Mouse (Mus musculus): Measurements from ENCODE around the gene Synpo2. TPM values are rescaled to one million over a fixed set of nuclear protein-coding genes. Genes with fewer than 3 reads are reported as not detected.

Synpo2 gene
- polyA plus RNA-seq, 1 experiment from 2014 or later = 1.6 TPM

DNA sequence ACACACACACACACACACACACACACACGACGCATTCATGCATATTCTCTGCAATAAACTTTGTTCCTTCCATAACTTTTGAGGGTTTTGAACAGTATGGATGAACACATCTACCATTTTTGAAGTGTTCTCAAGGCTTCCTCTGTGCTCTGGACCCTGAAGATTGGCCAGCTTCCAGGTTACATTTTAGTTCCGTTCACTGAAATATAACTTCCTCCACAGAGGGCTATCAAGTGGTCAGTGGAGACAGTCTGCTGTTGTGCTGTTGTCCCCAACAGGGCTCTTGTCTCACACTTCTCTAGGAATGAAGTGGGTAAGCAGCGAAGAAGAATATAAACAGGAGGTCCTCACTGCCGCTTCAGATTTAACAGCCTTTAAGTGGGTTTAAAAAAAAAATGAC is 170.5 kb downstream of the Synpo2 start:
- 87% methylated on average over 5 of the region's 5 CpGs for WGBS
- no peak for ATAC-seq (ENCODE audit: low FRiP score)
- H3K36me3 ChIP-seq (replicated peaks) = no peaks in the 10 kb centered on the region
- H3K9ac ChIP-seq = no peak overlapping the region
- H3K27ac ChIP-seq = no peak overlapping the region
- H3K27me3 ChIP-seq = no peaks in the 10 kb centered on the region
- no peak overlapping the region for H3K4me3 ChIP-seq (replicated peaks)
- no peak overlapping the region for H3K4me2 ChIP-seq
- H3K9me3 ChIP-seq = no peaks in the 10 kb centered on the region
- peaks cover 4% of the 10 kb centered on the region for H3K4me1 ChIP-seq

DNA sequence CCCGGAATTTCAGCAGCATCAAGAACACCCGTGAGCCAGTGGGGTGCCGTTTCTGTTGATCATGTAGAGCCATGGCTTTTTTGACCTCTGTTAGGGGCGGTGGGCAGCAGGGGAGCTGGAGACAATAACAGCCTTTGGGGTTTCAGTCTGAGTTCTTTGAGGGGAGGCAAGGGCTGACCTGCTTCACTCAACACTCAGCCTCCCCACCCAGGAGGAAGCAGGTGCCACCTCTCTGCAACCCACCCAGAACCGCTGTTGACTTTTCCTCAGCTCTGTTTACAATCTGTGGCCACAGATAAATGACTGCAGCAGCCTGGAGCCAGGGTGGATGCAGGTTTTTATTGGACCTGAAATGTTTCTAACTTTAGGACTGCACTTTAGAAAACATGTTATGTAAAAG is 171.8 kb downstream of the Synpo2 start:
- H3K27ac ChIP-seq = no peak overlapping the region
- 13% methylated on average over 5 of the region's 5 CpGs for WGBS
- no peak overlapping the region for H3K9ac ChIP-seq
- no peak for ATAC-seq (ENCODE audit: low FRiP score)
- H3K4me2 ChIP-seq = no peak overlapping the region
- peaks cover 4% of the 10 kb centered on the region for H3K4me1 ChIP-seq
- H3K9me3 ChIP-seq = no peaks in the 10 kb centered on the region
- H3K4me3 ChIP-seq (replicated peaks) = no peak overlapping the region
- no peaks in the 10 kb centered on the region for H3K36me3 ChIP-seq (replicated peaks)
- H3K27me3 ChIP-seq = no peaks in the 10 kb centered on the region

DNA sequence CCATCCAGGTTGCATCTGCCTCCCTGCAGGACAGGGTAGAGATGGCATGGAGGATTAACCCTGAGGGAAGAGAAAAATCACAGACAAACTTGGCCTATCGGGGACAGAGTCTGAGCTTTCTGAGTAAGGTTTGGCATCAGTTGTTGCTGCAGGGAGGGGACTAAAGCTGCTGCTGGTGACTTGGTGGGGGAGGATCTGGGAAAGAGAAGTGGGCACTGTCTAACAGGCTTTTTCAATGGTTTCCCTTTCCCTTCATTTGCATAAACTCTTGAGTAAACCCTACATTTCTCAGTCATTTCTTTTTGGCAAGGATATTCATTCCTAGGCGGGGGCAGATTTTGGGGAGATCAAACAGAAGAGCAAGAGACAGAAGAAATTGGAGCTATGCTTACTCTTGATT is 174.0 kb downstream of the Synpo2 start:
- Histone ChIP-seq H3K4me1 (peaks cover 4% of the 10 kb centered on the region), H3K36me3 (replicated peaks) (no peaks in the 10 kb centered on the region), H3K4me3 (replicated peaks) (no peak overlapping the region), H3K9ac (no peak overlapping the region), H3K9me3 (no peaks in the 10 kb centered on the region), H3K4me2 (no peak overlapping the region), H3K27ac (no peak overlapping the region), H3K27me3 (no peaks in the 10 kb centered on the region)
- 81% methylated on average over 2 of the region's 2 CpGs for WGBS
- no peak for ATAC-seq (ENCODE audit: low FRiP score)

DNA sequence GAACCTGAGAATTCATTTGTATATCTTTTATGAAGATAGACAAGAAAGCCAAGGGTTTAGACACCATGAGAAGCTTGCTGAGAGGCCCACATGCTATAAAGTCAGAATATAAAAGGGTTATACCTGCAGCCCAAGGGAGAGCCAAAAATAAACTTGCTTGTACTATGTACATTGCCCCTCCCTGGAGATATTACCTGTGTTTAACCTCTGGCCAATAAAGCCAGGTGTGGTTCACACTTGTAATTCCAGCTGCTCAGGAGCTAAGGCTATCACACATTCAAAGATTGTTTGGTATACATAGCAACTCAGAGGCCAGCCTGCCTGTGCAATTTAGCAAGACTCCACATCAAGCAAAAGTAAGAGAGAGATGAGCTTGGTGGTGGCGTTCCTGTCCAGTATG is 177.1 kb downstream of the Synpo2 start:
- Histone ChIP-seq H3K4me2 (no peak overlapping the region), H3K27me3 (no peaks in the 10 kb centered on the region), H3K4me1 (peaks cover 5% of the 10 kb centered on the region; the same call in 1 of the 2 replicates), H3K9me3 (no peaks in the 10 kb centered on the region), H3K27ac (no peak overlapping the region), H3K36me3 (replicated peaks) (no peaks in the 10 kb centered on the region), H3K9ac (no peak overlapping the region), H3K4me3 (replicated peaks) (no peak overlapping the region)
- ATAC-seq (ENCODE audit: low FRiP score) = no peak
- 94% methylated on average over 1 of the region's 1 CpGs for WGBS

DNA sequence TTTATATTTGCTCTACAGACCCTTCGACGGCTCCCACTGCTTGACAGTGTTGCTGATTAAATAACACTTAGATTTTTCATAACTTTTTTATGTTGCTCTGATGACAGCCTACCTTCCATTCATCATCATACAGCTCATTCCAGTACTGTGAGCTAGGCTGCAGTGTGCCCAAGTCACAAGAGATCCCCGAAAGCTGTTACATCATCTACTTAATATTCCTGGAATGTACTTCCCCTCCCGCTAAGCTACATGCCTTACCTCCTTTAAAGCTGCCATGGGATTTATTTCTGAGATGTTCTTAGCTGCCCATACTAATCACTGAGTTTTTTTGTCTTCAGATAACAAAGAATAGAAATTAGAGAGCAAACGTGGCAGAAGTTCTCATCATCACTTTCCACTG is 181.8 kb downstream of the Synpo2 start:
- H3K4me1 ChIP-seq = peaks cover 5% of the 10 kb centered on the region; the same call in 1 of the 2 replicates
- no peak overlapping the region for H3K4me3 ChIP-seq (replicated peaks)
- 0 out of 2 replicates have a peak, but pooled peaks have one; percentile 46 for ATAC-seq (ENCODE audit: low FRiP score)
- H3K36me3 ChIP-seq (replicated peaks) = no peaks in the 10 kb centered on the region
- H3K9ac ChIP-seq = no peak overlapping the region
- H3K27me3 ChIP-seq = no peaks in the 10 kb centered on the region
- H3K27ac ChIP-seq = no peak overlapping the region
- no peak overlapping the region for H3K4me2 ChIP-seq
- H3K9me3 ChIP-seq = 0 out of 2 replicates have a peak, but pooled peaks cover 3% of the 10 kb centered on the region
- WGBS = 63% methylated on average over 5 of the region's 5 CpGs

DNA sequence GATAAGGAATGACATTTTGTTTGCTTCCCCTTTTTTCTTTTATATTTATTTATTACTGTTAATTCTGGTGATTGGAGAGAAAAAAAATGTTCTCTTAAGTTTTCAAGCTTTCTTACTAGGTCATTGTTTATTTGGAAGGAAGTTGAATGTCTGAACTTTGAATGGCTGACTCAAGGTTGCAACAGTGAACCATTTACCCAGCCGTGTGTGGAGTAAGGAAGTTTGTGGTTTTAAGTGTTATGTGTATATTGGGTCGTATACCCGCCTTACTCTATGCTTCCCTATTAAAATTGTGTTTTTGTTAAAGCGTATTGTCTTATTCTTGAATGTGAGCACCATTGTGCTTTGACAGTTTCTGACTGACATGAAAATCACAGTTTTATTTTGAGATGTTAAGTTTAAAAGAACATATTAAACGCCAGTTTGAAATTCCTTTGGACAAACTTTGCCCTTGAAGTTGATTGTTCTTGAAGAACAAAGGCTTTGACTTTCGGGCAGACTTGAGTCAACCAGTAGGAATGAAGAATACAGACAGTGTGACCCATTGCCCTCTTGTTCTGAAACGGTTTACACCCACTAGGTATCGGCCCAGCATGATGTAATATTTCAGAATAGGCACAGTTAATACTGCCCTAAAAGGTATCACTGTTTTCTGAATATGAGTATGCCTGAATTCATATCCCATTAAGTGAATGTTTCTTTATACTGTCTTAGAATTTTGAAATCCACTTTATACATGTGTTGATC is 182.6 kb downstream of the Synpo2 start:
- Histone ChIP-seq H3K27me3 (no peaks in the 10 kb centered on the region), H3K4me3 (replicated peaks) (no peak overlapping the region), H3K4me2 (no peak overlapping the region), H3K4me1 (peaks cover 5% of the 10 kb centered on the region; the same call in 1 of the 2 replicates), H3K27ac (no peak overlapping the region), H3K9ac (no peak overlapping the region), H3K9me3 (0 out of 2 replicates have a peak, but pooled peaks cover 3% of the 10 kb centered on the region), H3K36me3 (replicated peaks) (no peaks in the 10 kb centered on the region)
- 74% methylated on average over 8 of the region's 8 CpGs for WGBS
- ATAC-seq (ENCODE audit: low FRiP score) = no peak

DNA sequence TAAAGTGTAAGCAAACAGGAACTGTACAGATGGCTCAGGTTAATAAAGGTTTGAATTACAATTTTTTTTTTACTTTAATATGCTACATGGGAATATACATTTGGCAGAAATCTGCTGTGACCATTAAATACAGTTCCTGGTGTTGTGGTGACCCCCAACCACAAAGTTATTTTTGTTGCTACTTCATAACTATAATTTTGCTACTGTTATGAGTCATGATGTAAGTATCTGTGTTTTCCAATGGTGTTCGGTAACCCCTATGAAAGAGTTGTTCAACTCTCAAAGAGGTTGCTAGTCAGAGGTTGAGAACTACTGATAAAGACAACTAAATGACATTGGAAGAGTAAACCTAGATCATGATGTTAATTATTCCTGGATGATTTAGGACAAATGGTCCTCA is 193.6 kb downstream of the Synpo2 start:
- H3K9ac ChIP-seq = no peak overlapping the region
- no peaks in the 10 kb centered on the region for H3K36me3 ChIP-seq (replicated peaks)
- H3K27me3 ChIP-seq = no peaks in the 10 kb centered on the region
- no peak overlapping the region for H3K27ac ChIP-seq
- 100% methylated on average over 1 of the region's 1 CpGs for WGBS
- ATAC-seq (ENCODE audit: low FRiP score) = no peak
- H3K4me2 ChIP-seq = no peak overlapping the region
- no peak overlapping the region for H3K4me3 ChIP-seq (replicated peaks)
- no peaks in the 10 kb centered on the region for H3K9me3 ChIP-seq
- H3K4me1 ChIP-seq = no peaks in the 10 kb centered on the region

DNA sequence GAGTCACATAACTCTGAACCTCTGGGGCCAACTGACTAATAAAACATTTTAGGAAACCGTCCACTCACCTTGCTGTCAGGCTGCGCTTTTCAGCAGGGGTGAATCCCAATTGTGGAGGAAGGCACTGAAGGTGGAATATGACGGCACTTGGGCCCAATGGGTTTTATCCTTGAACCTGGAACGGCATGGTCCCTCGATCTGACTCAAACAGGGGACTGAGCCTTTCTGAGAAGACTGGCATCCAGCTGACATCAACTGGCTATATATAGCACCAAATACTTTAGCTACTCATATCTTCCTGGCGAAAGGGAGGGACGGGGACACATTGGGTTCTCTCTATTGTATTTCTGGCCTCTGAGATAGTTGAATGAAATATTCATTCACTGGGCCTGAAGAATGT is 201.2 kb downstream of the Synpo2 start, which contains the start of gene Myoz2:
Gene Myoz2 (minus strand): TSS at position 264 of the 400 bp plus-strand sequence.
- H3K4me3 ChIP-seq (replicated peaks) = no peak within 1 kb of the TSS
- no peaks in the 10 kb centered on the region for H3K9me3 ChIP-seq
- H3K9ac ChIP-seq = no peak within 1 kb of the TSS
- H3K36me3 ChIP-seq (replicated peaks) = no peaks in the 10 kb centered on the region
- 94% methylated on average over 7 of the region's 7 CpGs for WGBS
- H3K4me1 ChIP-seq = no peaks in the 10 kb centered on the region
- no peak within 1 kb of the TSS for H3K27ac ChIP-seq
- no peaks in the 10 kb centered on the region for H3K27me3 ChIP-seq
- ATAC-seq (ENCODE audit: low FRiP score) = no peak
- H3K4me2 ChIP-seq = no peak within 1 kb of the TSS

DNA sequence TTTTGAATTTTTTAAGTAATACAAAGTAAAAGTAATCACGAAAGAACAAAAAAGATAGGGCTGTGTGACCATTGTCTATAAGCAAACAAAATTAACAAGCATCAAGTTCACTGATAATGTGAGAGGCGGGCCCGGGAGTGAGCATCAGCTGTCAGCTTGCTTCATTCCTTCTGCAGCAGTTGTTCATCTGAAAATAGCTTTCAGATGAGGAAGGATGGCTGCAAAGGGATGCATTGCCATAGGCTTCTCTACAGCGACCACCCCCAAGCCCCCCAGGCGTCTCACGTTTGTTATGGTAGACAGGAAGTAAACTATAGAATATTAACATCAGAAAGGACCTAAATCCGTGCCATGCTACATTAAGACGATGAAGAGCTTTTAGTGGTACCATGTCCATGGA is 202.1 kb downstream of the Synpo2 start:
- Histone ChIP-seq H3K9ac (no peak overlapping the region), H3K4me3 (replicated peaks) (no peak overlapping the region), H3K27me3 (no peaks in the 10 kb centered on the region), H3K4me2 (no peak overlapping the region), H3K27ac (no peak overlapping the region), H3K4me1 (no peaks in the 10 kb centered on the region), H3K9me3 (no peaks in the 10 kb centered on the region), H3K36me3 (replicated peaks) (no peaks in the 10 kb centered on the region)
- no peak for ATAC-seq (ENCODE audit: low FRiP score)
- WGBS = 75% methylated on average over 8 of the region's 8 CpGs

Other genes with a start within 250 kb of the Synpo2 start
- gene Myoz2, start 201.1 kb downstream of the Synpo2 start, polyA plus RNA-seq (2016; fragmentation: Nextera tagmentation; extraction: Ambion mirVana) = not detected in 2 replicates
- gene Sec24d, start 31.3 kb upstream of the Synpo2 start, polyA plus RNA-seq (2016; fragmentation: Nextera tagmentation; extraction: Ambion mirVana) = 13.2 and 16.9 TPM in 2 replicates
- gene Mettl14, start 150.0 kb upstream of the Synpo2 start, polyA plus RNA-seq (2016; fragmentation: Nextera tagmentation; extraction: Ambion mirVana) = 38.1 and 40.7 TPM in 2 replicates
- gene Prss12, start 210.8 kb upstream of the Synpo2 start, polyA plus RNA-seq (2016; fragmentation: Nextera tagmentation; extraction: Ambion mirVana) = 1.7 and 3.1 TPM in 2 replicates